Mouse (Mus musculus): ENCODE measurements around the gene Secisbp2l. TPM values are rescaled to one million over a fixed set of nuclear protein-coding genes. Genes with fewer than 3 reads are reported as not detected.

Gene Secisbp2l
- polyA plus RNA-seq (2015; fragmentation: Nextera tagmentation; extraction: Ambion mirVana), result 13.8 and 16.4 TPM in 2 replicates

DNA sequence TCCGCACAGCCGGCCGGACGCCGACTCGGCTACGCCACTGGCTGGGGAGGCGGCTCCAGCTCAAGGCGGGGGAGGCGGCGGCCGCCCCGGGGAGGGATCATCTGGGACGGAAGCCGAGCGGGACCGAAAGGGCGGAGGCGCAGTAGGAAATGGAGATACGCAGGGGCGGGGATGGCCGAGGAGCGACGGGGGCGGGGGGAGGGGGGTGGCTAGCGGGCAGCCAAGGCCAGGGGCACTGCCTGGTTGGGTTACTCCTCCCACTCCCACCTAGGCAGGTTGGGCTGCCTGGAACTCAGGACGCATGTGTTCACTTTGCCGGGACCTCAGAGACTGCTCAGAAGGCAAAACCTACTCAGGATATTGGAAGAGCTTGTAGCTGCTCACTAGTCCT, at the start of gene Secisbp2l:
Secisbp2l (minus strand) TSS at position 152 of the 391 bp plus-strand sequence.

GRCm38 (mm10) chr2:125724086-125724430, 58.6 kb downstream of the Secisbp2l start, which contains the start of gene Shc4:
TSS of gene Shc4 (minus strand) at chr2:125724148.

Other genes with a start within 250 kb of the Secisbp2l start
- 1.5 and 1.7 TPM in 2 replicates for gene Cep152, start 157.8 kb downstream of the Secisbp2l start, polyA plus RNA-seq (2015; fragmentation: Nextera tagmentation; extraction: Ambion mirVana)
- 97.7 and 121 TPM in 2 replicates for gene Eid1, start 109.8 kb downstream of the Secisbp2l start, polyA plus RNA-seq (2015; fragmentation: Nextera tagmentation; extraction: Ambion mirVana)
- gene Shc4, start 58.7 kb downstream of the Secisbp2l start, polyA plus RNA-seq (2015; fragmentation: Nextera tagmentation; extraction: Ambion mirVana), result 0.26 and 0.65 TPM in 2 replicates
- 21.7 and 23.2 TPM in 2 replicates for gene Galk2, start 76.2 kb upstream of the Secisbp2l start, polyA plus RNA-seq (2015; fragmentation: Nextera tagmentation; extraction: Ambion mirVana)
- 50.2 and 61.9 TPM in 2 replicates for gene Cops2, start 76.3 kb upstream of the Secisbp2l start, polyA plus RNA-seq (2015; fragmentation: Nextera tagmentation; extraction: Ambion mirVana)

All from urinary bladder, postnatal 0 days (tissue).